Mouse (Mus musculus) stomach, postnatal 0 days (tissue): ENCODE results near the gene G430095P16Rik.

Source experiments
- CTCF ChIP-seq: IDR thresholded peaks from 2 replicates; pipeline ENCODE4 v1.5.1; 2016; ENCODE audit warnings: antibody characterized with exemption, low read depth, mild to moderate bottlenecking, moderate library complexity
- EP300 ChIP-seq: optimal IDR thresholded peaks from 2 replicates; pipeline ENCODE3; 2016; ENCODE audit warnings: antibody characterized with exemption

DNA sequence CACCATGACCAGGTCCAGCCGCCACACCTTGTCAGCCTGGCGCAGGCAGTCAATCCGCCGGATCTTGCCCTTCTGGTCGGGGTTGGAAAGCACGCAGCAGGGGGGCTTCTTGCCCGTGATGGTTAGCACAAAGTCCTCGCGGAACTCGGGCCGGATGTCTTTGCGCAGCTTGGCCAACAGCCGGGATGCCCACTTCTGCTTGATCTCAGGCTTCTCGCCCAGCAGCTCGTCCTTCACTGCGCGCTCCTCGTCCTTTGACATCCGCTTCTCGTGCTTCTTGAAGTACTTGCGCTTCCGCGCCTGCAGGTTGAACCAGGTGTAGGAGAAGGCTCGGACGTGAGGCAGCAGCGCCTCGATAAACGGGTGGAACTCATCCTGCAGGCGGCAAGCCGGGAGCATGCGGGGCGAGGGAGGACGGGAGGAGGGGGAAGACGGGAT, 49.2 kb downstream of the G430095P16Rik start:
- TF ChIP-seq CTCF (0 out of 2 replicates have a peak, but pooled peaks have one; percentile 5), EP300 (no peak)
